Mouse (Mus musculus): ENCODE measurements at regions not wholly inside any gene's neighbourhood (a gene's known extent, or its start where the extent isn't known, plus 50 kb on each side); places are given as distances from the start of the nearest gene placed in this dataset.

GRCm38 (mm10) chr14:118393676-118394075 lies 126.9 kb downstream of the Gm9376 start:
- Histone ChIP-seq H3K4me1 (ENCODE audit: control insufficient read depth, insufficient read depth, low read length) (peaks cover 2% of the 10 kb centered on the region; the same call in 1 of the 2 replicates), H3K4me2 (replicated peaks; ENCODE audit: low read depth, low read length) (no peak overlapping the region), H3K4me3 (ENCODE audit: low read length) (no peak overlapping the region), H3K27me3 (ENCODE audit: control insufficient read depth, insufficient read depth, low read length) (no peaks in the 10 kb centered on the region), H3K27ac (ENCODE audit: low read depth, low read length) (no peak overlapping the region), H3K36me3 (ENCODE audit: control insufficient read depth, insufficient read depth, low read length) (no peaks in the 10 kb centered on the region), H3K9ac (ENCODE audit: low read depth, low read length) (no peak overlapping the region), H3K9me3 (ENCODE audit: control insufficient read depth, low read length) (no peaks in the 10 kb centered on the region)
- no peak for ATAC-seq (ENCODE audit: low FRiP score, low TSS enrichment)
- WGBS: 71% methylated on average over 6 of the region's 6 CpGs

- no peak overlapping the region for H3K4me2 ChIP-seq (replicated peaks; ENCODE audit: low read depth, low read length)
- H3K27me3 ChIP-seq (ENCODE audit: control insufficient read depth, insufficient read depth, low read length): peaks cover 9% of the 10 kb centered on the region
- H3K36me3 ChIP-seq (ENCODE audit: control insufficient read depth, insufficient read depth, low read length): no peaks in the 10 kb centered on the region
- no peak overlapping the region for H3K9ac ChIP-seq (ENCODE audit: low read depth, low read length)
- no peak for ATAC-seq (ENCODE audit: low FRiP score, low TSS enrichment)
- 80% methylated on average over 4 of the region's 4 CpGs for WGBS
- H3K27ac ChIP-seq (ENCODE audit: low read depth, low read length): no peak overlapping the region
- H3K9me3 ChIP-seq (ENCODE audit: control insufficient read depth, low read length): peaks cover 5% of the 10 kb centered on the region; the same call in 1 of the 2 replicates
- no peaks in the 10 kb centered on the region for H3K4me1 ChIP-seq (ENCODE audit: control insufficient read depth, insufficient read depth, low read length)
- no peak overlapping the region for H3K4me3 ChIP-seq (ENCODE audit: low read length)
Observed at GRCm38 (mm10) chr14:118414275-118414674, 147.5 kb downstream of the Gm9376 start.

- WGBS: 54% methylated on average over 7 of the region's 7 CpGs
- Histone ChIP-seq H3K9ac (ENCODE audit: low read depth, low read length) (no peak overlapping the region), H3K27me3 (ENCODE audit: control insufficient read depth, insufficient read depth, low read length) (peaks cover 9% of the 10 kb centered on the region), H3K36me3 (ENCODE audit: control insufficient read depth, insufficient read depth, low read length) (no peaks in the 10 kb centered on the region), H3K4me2 (replicated peaks; ENCODE audit: low read depth, low read length) (no peak overlapping the region), H3K4me3 (ENCODE audit: low read length) (no peak overlapping the region), H3K27ac (ENCODE audit: low read depth, low read length) (no peak overlapping the region), H3K9me3 (ENCODE audit: control insufficient read depth, low read length) (peaks cover 10% of the 10 kb centered on the region; the same call in 1 of the 2 replicates), H3K4me1 (ENCODE audit: control insufficient read depth, insufficient read depth, low read length) (no peaks in the 10 kb centered on the region)
- ATAC-seq (ENCODE audit: low FRiP score, low TSS enrichment): no peak
Observed at GRCm38 (mm10) chr14:118416163-118416562, 149.4 kb downstream of the Gm9376 start.

- H3K4me1 ChIP-seq (ENCODE audit: control insufficient read depth, insufficient read depth, low read length): no peaks in the 10 kb centered on the region
- H3K36me3 ChIP-seq (ENCODE audit: control insufficient read depth, insufficient read depth, low read length): no peaks in the 10 kb centered on the region
- no peak overlapping the region for H3K4me3 ChIP-seq (ENCODE audit: low read length)
- no peak overlapping the region for H3K4me2 ChIP-seq (replicated peaks; ENCODE audit: low read depth, low read length)
- H3K9me3 ChIP-seq (ENCODE audit: control insufficient read depth, low read length): peaks cover 10% of the 10 kb centered on the region; the same call in 1 of the 2 replicates
- no peak for ATAC-seq (ENCODE audit: low FRiP score, low TSS enrichment)
- H3K27me3 ChIP-seq (ENCODE audit: control insufficient read depth, insufficient read depth, low read length): peaks cover 7% of the 10 kb centered on the region
- no peak overlapping the region for H3K9ac ChIP-seq (ENCODE audit: low read depth, low read length)
- H3K27ac ChIP-seq (ENCODE audit: low read depth, low read length): no peak overlapping the region
- 93% methylated on average over 12 of the region's 12 CpGs for WGBS
Observed at GRCm38 (mm10) chr14:118419442-118420193, 152.9 kb downstream of the Gm9376 start.

GRCm38 (mm10) chr14:118422351-118423001 lies 155.7 kb downstream of the Gm9376 start:
- H3K27ac ChIP-seq (ENCODE audit: low read depth, low read length): no peak overlapping the region
- no peaks in the 10 kb centered on the region for H3K36me3 ChIP-seq (ENCODE audit: control insufficient read depth, insufficient read depth, low read length)
- 3% methylated on average over 17 of the region's 17 CpGs for WGBS
- H3K4me3 ChIP-seq (ENCODE audit: low read length): peak overlapping the region; percentile 20; the same call in 1 of the 2 replicates
- no peaks in the 10 kb centered on the region for H3K27me3 ChIP-seq (ENCODE audit: control insufficient read depth, insufficient read depth, low read length)
- peaks cover 10% of the 10 kb centered on the region; the same call in 1 of the 2 replicates for H3K9me3 ChIP-seq (ENCODE audit: control insufficient read depth, low read length)
- no peaks in the 10 kb centered on the region for H3K4me1 ChIP-seq (ENCODE audit: control insufficient read depth, insufficient read depth, low read length)
- peak overlapping the region; percentile 32 for H3K4me2 ChIP-seq (replicated peaks; ENCODE audit: low read depth, low read length)
- ATAC-seq (ENCODE audit: low FRiP score, low TSS enrichment): peak; percentile 46; the same call in 1 of the 2 replicates
- peak overlapping the region; percentile 18; the same call in 1 of the 2 replicates for H3K9ac ChIP-seq (ENCODE audit: low read depth, low read length)

GRCm38 (mm10) chr14:118423269-118423668 lies 156.5 kb downstream of the Gm9376 start:
- Histone ChIP-seq H3K4me3 (ENCODE audit: low read length) (no peak overlapping the region), H3K27me3 (ENCODE audit: control insufficient read depth, insufficient read depth, low read length) (no peaks in the 10 kb centered on the region), H3K9ac (ENCODE audit: low read depth, low read length) (no peak overlapping the region), H3K4me1 (ENCODE audit: control insufficient read depth, insufficient read depth, low read length) (no peaks in the 10 kb centered on the region), H3K9me3 (ENCODE audit: control insufficient read depth, low read length) (peaks cover 10% of the 10 kb centered on the region; the same call in 1 of the 2 replicates), H3K4me2 (replicated peaks; ENCODE audit: low read depth, low read length) (no peak overlapping the region), H3K27ac (ENCODE audit: low read depth, low read length) (no peak overlapping the region), H3K36me3 (ENCODE audit: control insufficient read depth, insufficient read depth, low read length) (no peaks in the 10 kb centered on the region)
- no peak for ATAC-seq (ENCODE audit: low FRiP score, low TSS enrichment)
- 0% methylated on average over 8 of the region's 9 CpGs for WGBS

GRCm38 (mm10) chr14:118426562-118426961 lies 159.8 kb downstream of the Gm9376 start:
- no peak overlapping the region for H3K27ac ChIP-seq (ENCODE audit: low read depth, low read length)
- WGBS: 86% methylated on average over 3 of the region's 3 CpGs
- ATAC-seq (ENCODE audit: low FRiP score, low TSS enrichment): no peak

GRCm38 (mm10) chr14:118430286-118430685 lies 163.5 kb downstream of the Gm9376 start:
- H3K27ac ChIP-seq (ENCODE audit: low read depth, low read length): no peak overlapping the region
- no peak for ATAC-seq (ENCODE audit: low FRiP score, low TSS enrichment)
- no peak overlapping the region for H3K9ac ChIP-seq (ENCODE audit: low read depth, low read length)
- no peak overlapping the region for H3K4me2 ChIP-seq (replicated peaks; ENCODE audit: low read depth, low read length)
- no peak overlapping the region for H3K4me3 ChIP-seq (ENCODE audit: low read length)
- 91% methylated on average over 4 of the region's 4 CpGs for WGBS
- H3K27me3 ChIP-seq (ENCODE audit: control insufficient read depth, insufficient read depth, low read length): peaks cover 16% of the 10 kb centered on the region
- no peaks in the 10 kb centered on the region for H3K4me1 ChIP-seq (ENCODE audit: control insufficient read depth, insufficient read depth, low read length)
- H3K9me3 ChIP-seq (ENCODE audit: control insufficient read depth, low read length): no peaks in the 10 kb centered on the region
- no peaks in the 10 kb centered on the region for H3K36me3 ChIP-seq (ENCODE audit: control insufficient read depth, insufficient read depth, low read length)

More at GRCm38 (mm10) chr14:118426562-118426961, 159.8 kb downstream of the Gm9376 start:
- no peaks in the 10 kb centered on the region for H3K36me3 ChIP-seq (ENCODE audit: control insufficient read depth, insufficient read depth, low read length)
- H3K9ac ChIP-seq (ENCODE audit: low read depth, low read length): no peak overlapping the region
- no peak overlapping the region for H3K4me2 ChIP-seq (replicated peaks; ENCODE audit: low read depth, low read length)
- no peaks in the 10 kb centered on the region for H3K4me1 ChIP-seq (ENCODE audit: control insufficient read depth, insufficient read depth, low read length)
- no peaks in the 10 kb centered on the region for H3K9me3 ChIP-seq (ENCODE audit: control insufficient read depth, low read length)
- H3K4me3 ChIP-seq (ENCODE audit: low read length): no peak overlapping the region
- H3K27me3 ChIP-seq (ENCODE audit: control insufficient read depth, insufficient read depth, low read length): no peaks in the 10 kb centered on the region

- H3K4me3 ChIP-seq (ENCODE audit: low read length): no peak overlapping the region
Observed at GRCm38 (mm10) chr14:118430740-118431139, 164.0 kb downstream of the Gm9376 start.

More at GRCm38 (mm10) chr14:118430740-118431139, 164.0 kb downstream of the Gm9376 start:
- WGBS: 81% methylated on average over 1 of the region's 1 CpGs
- no peak overlapping the region for H3K9ac ChIP-seq (ENCODE audit: low read depth, low read length)
- no peak for ATAC-seq (ENCODE audit: low FRiP score, low TSS enrichment)
- no peak overlapping the region for H3K27ac ChIP-seq (ENCODE audit: low read depth, low read length)
- no peak overlapping the region for H3K4me2 ChIP-seq (replicated peaks; ENCODE audit: low read depth, low read length)
- no peaks in the 10 kb centered on the region for H3K36me3 ChIP-seq (ENCODE audit: control insufficient read depth, insufficient read depth, low read length)
- no peaks in the 10 kb centered on the region for H3K4me1 ChIP-seq (ENCODE audit: control insufficient read depth, insufficient read depth, low read length)
- H3K9me3 ChIP-seq (ENCODE audit: control insufficient read depth, low read length): no peaks in the 10 kb centered on the region
- peaks cover 21% of the 10 kb centered on the region for H3K27me3 ChIP-seq (ENCODE audit: control insufficient read depth, insufficient read depth, low read length)
